Mouse (Mus musculus): ENCODE results near the gene Olfr649. TPM values are rescaled to one million over a fixed set of nuclear protein-coding genes. Genes with fewer than 3 reads are reported as not detected.

Gene Olfr649
- not detected for total RNA-seq (2023)

DNA sequence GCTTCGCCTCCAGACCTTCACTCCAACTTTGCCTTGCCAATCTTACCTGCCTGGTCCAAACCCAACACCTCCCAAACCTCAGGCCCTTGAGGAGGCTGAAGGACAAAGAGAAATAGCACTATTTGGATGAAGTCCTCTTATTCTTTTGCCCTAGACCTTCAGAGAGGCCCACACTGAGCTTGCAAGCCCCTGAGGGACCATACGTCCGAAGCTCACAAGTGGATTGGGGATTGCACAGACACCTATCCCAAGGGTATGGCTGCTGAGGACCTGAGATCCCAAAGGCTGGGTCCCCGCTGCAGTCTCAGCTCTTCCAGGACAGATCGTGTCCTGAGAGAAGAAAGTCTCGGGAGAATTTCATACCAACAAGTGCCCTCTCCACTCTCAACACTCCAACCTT is at the start of gene Olfr649:
TSS of gene Olfr649 (minus strand) at position 101 of the 400 bp plus-strand sequence.

GRCm38 (mm10) chr7:104244287-104245181 is 48.7 kb upstream of the Olfr649 start, which contains the start of gene Trim34a:
Trim34a (plus strand) TSS chr7:104244457.

DNA sequence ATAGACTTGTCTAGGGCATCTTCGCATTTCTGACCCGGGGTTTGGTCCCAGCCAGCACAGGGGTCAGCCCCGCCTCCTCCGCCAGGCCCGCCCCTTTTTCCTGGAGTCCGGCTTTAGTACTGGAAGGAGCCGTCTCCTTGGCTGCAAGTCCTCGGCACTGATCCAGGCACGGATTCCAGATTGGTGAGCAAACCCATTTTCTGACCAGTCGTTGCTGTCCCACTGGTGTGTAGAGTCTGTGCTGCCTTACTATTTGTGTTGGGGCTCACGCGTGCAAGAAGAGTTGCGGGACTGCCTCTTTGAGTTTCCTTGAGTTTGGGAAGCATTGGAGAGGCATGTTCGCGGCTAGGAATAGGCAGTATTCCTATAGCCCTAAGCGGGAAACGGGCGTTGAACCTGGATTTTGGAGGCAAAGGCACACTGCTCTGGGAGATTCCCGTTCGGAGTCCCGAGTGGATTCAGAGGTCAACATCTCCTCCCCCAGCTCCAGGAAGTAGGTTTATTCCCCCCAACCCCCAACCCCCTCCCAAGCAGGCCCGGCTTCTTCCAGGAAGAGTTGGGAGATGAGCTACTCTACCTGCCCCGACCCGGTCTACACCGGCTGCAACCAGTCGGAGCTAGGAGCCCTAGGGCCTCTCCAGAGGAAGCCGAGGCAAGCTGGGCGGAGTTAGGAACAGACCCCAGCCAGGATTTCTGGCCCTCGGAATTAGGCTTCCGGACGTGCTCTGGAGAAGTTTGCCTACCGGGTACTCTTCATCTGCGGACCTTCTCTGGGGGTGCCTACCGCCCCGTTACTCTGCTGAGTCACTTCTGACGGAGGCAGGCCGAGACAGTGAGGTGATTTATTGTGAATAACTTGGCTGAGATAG is 23.1 kb upstream of the Olfr649 start, which contains the start of gene Trim6:
TSS of gene Trim6 (plus strand) at position 93 of the 869 bp plus-strand sequence.

DNA sequence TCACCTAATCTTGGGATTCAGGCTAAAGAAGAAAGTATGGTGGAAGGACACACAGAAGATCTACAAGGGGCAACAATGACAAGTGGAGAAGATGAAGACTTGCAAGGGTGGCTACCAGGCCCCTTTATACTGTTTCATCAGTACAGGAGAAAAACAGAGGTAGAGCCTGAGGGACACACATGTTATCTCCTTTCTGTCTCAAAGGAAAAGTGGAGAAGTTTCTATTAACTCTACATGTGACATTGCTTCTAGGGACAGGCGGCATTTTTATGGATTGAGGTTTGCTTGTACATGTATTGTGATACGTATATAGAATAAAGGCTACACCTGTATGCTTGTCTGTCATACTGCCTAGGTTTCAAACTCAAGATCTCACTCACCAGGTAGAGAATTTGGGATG is 12.5 kb downstream of the Olfr649 start, which contains the start of gene Olfr648:
TSS of gene Olfr648 (minus strand) at position 101 of the 400 bp plus-strand sequence.

DNA sequence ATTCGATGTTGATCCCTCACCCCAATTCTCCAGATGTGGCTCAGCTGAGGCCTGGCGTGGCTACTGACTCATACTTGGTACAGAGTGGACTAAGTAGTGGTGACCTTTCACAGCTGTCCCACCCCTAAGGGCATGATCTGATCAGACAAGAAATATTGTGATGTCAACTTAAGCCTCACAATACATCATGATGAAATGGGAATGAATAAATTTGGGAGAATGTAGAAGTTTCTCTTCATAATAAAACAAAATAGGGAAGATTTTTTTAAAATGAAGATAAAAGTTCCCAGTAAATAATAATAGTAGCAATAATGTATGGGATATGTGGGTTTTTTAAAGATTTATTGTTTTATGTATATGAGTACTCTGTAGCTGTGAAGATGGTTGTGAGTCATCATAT is 45.3 kb downstream of the Olfr649 start, which contains the start of gene Ubqlnl:
TSS of gene Ubqlnl (minus strand) at position 101 of the 400 bp plus-strand sequence.

DNA sequence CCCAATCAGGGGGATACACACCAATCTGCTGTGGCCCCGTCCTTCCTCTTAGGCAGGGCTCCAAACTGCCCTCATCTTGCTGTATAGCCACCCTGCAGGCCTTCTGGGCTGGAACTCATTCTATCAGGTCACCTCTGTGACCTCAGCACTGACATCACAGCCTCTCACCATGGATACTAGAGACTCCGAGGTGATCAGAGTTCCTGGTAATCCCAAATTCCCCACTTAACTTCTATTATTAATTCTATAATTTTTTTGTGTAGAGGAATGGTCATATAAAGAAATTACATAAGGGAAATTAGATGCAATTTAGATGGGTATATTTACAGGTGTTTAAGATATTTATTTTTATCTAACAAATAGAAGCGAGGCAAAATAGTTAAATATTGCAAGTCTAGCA is 52.6 kb downstream of the Olfr649 start, which contains the start of gene Ubqln3:
TSS of gene Ubqln3 (minus strand) at position 101 of the 400 bp plus-strand sequence.

Other genes with a start within 250 kb of the Olfr649 start
- gene Olfr635, start 224.8 kb downstream of the Olfr649 start, total RNA-seq (2023): not detected
- not detected for gene Olfr638, start 197.2 kb downstream of the Olfr649 start, total RNA-seq (2023)
- not detected for gene Olfr639, start 178.7 kb downstream of the Olfr649 start, total RNA-seq (2023)
- not detected for gene Olfr640, start 170.4 kb downstream of the Olfr649 start, total RNA-seq (2023)
- gene Olfr641, start 160.5 kb downstream of the Olfr649 start, total RNA-seq (2023): not detected
- not detected for gene Olfr642, start 143.3 kb downstream of the Olfr649 start, total RNA-seq (2023)
- not detected for gene 4930516K23Rik, start 134.5 kb downstream of the Olfr649 start, total RNA-seq (2023)
- not detected for gene Olfr644, start 124.1 kb downstream of the Olfr649 start, total RNA-seq (2023)
- gene Olfr645, start 110.5 kb downstream of the Olfr649 start, total RNA-seq (2023): not detected
- not detected for gene Olfr646, start 91.1 kb downstream of the Olfr649 start, total RNA-seq (2023)
- not detected for gene Ubqln5, start 66.2 kb downstream of the Olfr649 start, total RNA-seq (2023)
- gene Olfr643, start 58.6 kb downstream of the Olfr649 start, total RNA-seq (2023): not detected
- gene Ubqln3, start 52.7 kb downstream of the Olfr649 start, total RNA-seq (2023): not detected
- not detected for gene Ubqlnl, start 45.4 kb downstream of the Olfr649 start, total RNA-seq (2023)
- not detected for gene Olfm5, start 31.2 kb downstream of the Olfr649 start, total RNA-seq (2023)
- not detected for gene Olfr648, start 12.6 kb downstream of the Olfr649 start, total RNA-seq (2023)
- not detected for gene Trim6, start 22.8 kb upstream of the Olfr649 start, total RNA-seq (2023)
- 28.4 TPM for gene Trim34a, start 48.5 kb upstream of the Olfr649 start, total RNA-seq (2023)
- gene Trim5, start 92.1 kb upstream of the Olfr649 start, total RNA-seq (2023): 23.9 TPM
- gene Trim12a, start 119.5 kb upstream of the Olfr649 start, total RNA-seq (2023): 96.4 TPM
- 2.1 TPM for gene Trim34b, start 133.5 kb upstream of the Olfr649 start, total RNA-seq (2023)
- 42.5 TPM for gene Trim12c, start 157.4 kb upstream of the Olfr649 start, total RNA-seq (2023)
- gene Trim30b, start 173.9 kb upstream of the Olfr649 start, total RNA-seq (2023): 1.9 TPM
- gene Trim30c, start 204.9 kb upstream of the Olfr649 start, total RNA-seq (2023): 9.8 TPM

All from CD8-positive naive resting alpha-beta T cell, adult 57 days (primary cell).